Mouse (Mus musculus) testis, adult 2 months (tissue): ENCODE measurements around the gene Rsph3a.
"Not testable (repeated sequence)": the region's sequence is repeated elsewhere in the genome, so short reads cannot be mapped to it uniquely, and the experiment has no call there.

ENCODE experiments used
- CTCF ChIP-seq: fragments of 200-500 bp; IDR thresholded peaks from 2 replicates; pipeline ENCODE4 v1.5.1; 2012; ENCODE audit warnings: low read depth, mild to moderate bottlenecking, inconsistent platforms, low read length, moderate library complexity; ENCODE audit not compliant: control insufficient read depth, insufficient read depth, insufficient replicate concordance
- POLR2A ChIP-seq: fragments of 200-500 bp; IDR thresholded peaks from 2 replicates; pipeline ENCODE4 v1.6.1; 2012; ENCODE audit warnings: low read depth, mild to moderate bottlenecking, inconsistent platforms, low read length, moderate library complexity; ENCODE audit not compliant: control insufficient read depth

GRCm38 (mm10) chr17:7932121-7932520 is 13.3 kb upstream of the Rsph3a start:
- TF ChIP-seq POLR2A, CTCF: not testable (repeated sequence)
